Mouse (Mus musculus) small intestine, adult 2 months (tissue): ENCODE data around the gene Taar3.

ENCODE experiments used
- CTCF ChIP-seq: fragments of 200-500 bp; IDR thresholded peaks from 2 replicates; pipeline ENCODE4 v1.5.1; 2012; ENCODE audit warnings: low read depth, mild to moderate bottlenecking, control low read depth, inconsistent platforms, low read length, moderate library complexity, mixed read lengths; ENCODE audit not compliant: insufficient replicate concordance, insufficient read length; ENCODE audit errors: extremely low read depth
- POLR2A ChIP-seq: fragments of 200-500 bp; IDR thresholded peaks from 2 replicates; pipeline ENCODE4 v1.6.1; 2012; ENCODE audit warnings: low read depth, mild to moderate bottlenecking, control low read depth, inconsistent platforms, low read length, moderate library complexity

DNA sequence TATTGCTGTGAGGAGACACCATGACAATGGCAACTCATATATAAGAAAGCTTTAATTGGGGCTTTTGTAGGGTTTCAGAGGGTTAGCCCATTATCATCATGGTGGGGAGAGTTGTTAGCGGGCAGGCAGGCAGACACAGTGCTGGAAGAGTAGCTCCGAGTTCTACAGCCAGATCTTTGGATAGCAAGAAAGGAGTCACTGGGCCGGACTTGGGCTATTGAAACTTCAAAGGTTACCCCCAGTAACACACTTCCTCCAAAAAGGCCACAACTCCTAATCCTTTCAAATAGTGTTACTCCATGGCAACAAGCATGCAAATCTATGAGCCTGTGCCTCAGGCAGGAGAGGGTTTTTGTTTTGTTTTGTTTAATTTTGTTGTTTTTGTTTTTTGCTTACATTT is 48.2 kb upstream of the Taar3 start:
- TF ChIP-seq POLR2A (no peak), CTCF (no peak)
